Mouse (Mus musculus) NIH3T3 (cell line): ENCODE data around the gene Atf5.

Experiments used
- DNase-seq: peaks from one replicate; pipeline ENCODE4 v3.0.0-alpha.2; 2012; ENCODE audit warnings: low read depth

Atf5 gene

GRCm38 (mm10) chr7:44820525-44820924, 4.1 kb upstream of the Atf5 start:
- DNase-seq, result no peak

DNA sequence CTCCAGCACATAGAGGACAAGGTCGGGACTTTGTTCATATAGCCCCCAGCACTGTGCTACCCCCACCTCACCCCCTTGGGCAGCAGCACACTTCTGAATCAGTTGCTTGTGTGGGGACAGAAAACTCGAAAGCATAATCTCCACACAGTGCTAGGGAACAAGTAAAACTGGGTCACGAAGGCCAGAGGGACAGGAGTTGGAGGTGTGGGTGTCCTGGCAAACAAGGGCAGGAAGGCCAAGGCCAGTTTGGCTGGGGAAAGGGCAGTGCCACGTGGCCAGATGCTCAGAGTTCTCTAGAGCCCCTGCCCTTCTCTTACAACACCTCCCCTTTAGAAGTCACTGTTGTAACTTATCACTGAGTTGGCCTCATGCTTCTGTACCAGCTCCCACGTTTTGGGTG, 3.4 kb upstream of the Atf5 start:
- DNase-seq, result no peak

GRCm38 (mm10) chr7:44819391-44819790, 2.9 kb upstream of the Atf5 start:
- DNase-seq, result no peak

DNA sequence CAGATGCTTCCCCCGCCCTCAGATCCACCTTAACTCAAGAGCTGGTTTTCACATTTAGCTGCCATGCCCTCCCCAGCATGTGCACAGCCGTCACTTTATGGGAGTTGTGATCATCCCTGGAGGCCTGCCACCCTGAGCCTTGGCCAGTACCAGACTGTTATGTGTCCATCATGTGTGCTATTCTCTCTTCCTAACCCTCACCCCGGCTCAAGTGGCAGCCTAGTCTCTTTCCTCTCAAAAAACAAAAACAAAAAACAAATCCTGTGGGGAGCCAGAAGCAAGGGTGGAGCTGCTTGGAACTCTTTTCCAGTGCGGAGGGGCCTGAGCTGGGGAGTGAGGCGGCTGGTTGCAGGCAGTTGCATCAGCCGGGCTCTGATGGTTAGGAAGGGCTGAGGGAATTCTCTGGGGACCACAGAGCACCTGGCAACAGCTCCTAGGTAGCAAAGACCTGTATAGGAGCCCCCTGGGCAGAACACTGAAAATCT, 2.3 kb upstream of the Atf5 start:
- peak; percentile 89 for DNase-seq

DNA sequence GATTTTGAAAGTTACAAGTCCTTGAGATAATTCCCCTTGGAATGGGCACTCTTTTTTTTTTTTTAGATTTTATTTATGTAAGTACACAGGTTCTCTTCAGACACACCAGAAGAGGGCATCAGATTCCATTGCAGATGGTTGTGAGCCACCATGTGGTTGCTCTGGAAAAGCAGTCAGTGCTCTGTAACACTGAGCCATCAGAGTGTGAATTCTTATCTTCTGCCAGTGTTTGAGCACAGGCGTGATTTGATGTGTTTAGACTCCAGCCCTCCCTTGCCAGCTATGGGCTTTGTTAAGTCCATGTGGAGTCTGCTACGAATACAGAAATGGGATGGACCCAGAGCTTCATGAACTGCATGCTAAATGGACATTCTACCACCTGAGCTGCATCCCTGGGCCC, 1.7 kb upstream of the Atf5 start:
- peak; percentile 77 for DNase-seq

DNA sequence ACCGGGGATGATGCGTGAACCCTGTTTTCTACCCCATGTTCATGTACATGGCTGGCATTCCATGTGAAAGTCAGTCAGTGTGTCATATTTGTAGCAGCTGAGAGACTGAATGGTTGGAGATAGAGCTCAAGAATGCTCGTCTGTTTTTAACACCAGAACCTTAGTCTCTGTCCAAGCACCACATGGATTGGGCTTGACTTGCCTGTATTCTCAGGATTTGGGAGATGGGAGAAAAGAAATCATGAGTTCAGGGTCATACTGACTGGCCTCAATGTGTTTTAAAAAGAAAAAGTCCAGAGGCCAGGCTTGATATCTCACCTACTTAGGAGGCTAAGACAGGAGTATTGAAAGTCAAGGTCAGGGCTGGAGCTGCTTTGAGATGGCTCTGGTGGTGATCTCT, 983 bp upstream of the Atf5 start:
- peak; percentile 34 for DNase-seq

DNA sequence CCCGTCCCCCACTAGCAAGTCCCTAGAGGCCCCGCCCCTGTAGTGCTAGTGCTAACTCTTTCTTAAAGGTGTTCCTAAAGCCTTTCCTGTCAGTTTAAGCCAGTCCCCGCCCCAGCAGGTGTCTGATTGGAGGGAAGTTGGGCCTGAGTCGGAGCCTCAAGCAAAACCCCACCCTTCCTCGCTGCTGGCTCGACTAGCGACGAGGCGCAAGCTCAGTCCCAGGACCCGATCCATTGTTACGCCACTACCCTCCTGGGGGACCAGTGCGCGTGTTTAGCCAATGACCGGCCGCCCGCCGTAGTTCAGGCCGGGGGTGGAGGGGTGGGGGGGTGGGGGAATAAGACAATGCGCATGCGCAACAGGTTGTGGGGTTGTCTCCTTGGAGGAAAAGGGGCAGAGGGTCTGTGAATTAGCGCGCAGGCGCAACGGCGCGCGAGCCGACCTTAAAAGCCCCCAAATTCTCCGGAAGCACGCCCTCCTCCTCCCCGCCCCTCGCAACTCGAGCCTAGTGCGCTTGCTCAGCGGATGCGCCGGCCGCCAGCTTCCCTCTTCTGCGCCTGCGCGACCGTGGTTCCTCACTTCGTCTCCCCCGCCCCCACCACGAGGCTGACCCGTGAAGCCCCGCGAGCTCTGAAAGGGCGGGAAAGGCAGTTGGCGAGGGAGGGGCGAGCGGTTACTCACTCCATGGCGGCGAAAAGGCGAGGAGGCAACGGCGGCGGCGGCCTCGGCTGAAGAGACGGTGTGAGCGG, 563 bp downstream of the Atf5 start, which contains the start of the genes Nup62 and Il4i1:
Nup62 (plus strand) TSS at position 368 of the 749 bp plus-strand sequence.
Il4i1 (plus strand) TSS at position 667 of the 749 bp plus-strand sequence.
- DNase-seq, result peak; percentile 99

DNA sequence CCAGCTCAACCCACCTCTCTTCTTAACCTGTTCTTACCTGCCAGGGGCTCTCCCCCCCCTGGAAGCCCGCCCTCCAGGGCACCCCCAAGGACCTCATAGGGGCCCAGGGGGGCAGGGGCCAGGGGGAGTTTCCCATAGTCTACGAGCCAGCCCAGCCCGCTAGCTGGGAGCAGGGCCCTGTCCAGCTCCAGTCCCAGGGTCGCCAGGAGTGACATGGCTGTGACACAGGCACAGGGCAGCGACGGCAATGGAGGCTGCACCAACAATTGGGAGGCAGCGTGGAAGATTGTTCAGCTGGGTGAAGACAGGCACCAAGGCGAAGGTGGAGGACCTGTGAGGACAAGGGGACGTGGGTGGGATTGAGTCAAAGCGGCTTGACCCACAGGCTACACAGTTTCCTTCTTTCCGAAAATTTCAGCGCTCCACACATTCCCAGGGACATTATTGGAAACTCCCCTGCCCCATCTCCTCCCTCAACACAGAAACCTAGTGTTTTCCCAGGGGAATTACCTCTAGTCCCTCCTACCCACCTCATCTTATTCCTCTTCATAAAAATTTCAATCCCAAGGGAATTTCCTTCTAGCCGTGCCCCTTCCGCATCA, 1.4 kb downstream of the Atf5 start:
- no peak for DNase-seq

DNA sequence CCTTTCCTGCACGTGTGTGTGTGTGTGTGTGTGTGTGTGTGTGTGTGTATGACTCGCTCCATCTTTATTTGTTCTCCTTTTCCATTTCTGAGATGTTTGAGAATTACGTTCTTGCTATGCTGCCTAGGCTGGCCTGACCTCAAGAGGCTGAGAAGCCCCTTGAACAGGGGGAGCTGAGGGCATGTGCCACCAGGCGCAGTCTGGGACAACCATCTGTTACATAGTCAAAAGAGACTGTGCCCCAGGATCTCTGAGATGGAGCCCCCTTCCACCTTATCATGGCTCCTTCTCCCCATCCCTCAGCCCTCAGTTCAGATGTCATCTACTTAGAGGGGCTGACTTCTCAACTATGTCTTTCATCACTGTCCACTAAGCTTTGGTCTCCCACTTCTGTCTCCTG, 2.0 kb downstream of the Atf5 start:
- peak; percentile 37 for DNase-seq

DNA sequence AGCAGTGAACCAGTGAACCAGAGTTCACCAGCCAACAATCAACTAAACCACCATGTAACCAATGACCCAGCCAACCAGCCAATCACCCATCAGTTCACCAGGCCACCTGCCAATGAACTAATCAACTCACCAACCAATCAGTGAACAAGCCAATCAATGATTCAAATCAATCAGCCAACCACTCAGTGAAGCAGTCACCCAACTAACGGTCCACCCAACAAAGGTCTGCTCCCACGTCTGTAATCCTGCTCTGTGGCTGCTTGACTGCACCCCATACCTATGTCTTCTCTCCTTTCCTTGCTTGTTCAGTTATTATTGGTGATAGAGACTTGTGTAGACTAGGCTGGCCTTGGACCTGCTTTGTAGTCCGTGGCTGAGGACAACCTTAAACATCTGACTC, 2.5 kb downstream of the Atf5 start:
- DNase-seq, result no peak

- no peak for DNase-seq
These were observed 3.7 kb downstream of the Atf5 start for GRCm38 (mm10) chr7:44812651-44813325.

DNA sequence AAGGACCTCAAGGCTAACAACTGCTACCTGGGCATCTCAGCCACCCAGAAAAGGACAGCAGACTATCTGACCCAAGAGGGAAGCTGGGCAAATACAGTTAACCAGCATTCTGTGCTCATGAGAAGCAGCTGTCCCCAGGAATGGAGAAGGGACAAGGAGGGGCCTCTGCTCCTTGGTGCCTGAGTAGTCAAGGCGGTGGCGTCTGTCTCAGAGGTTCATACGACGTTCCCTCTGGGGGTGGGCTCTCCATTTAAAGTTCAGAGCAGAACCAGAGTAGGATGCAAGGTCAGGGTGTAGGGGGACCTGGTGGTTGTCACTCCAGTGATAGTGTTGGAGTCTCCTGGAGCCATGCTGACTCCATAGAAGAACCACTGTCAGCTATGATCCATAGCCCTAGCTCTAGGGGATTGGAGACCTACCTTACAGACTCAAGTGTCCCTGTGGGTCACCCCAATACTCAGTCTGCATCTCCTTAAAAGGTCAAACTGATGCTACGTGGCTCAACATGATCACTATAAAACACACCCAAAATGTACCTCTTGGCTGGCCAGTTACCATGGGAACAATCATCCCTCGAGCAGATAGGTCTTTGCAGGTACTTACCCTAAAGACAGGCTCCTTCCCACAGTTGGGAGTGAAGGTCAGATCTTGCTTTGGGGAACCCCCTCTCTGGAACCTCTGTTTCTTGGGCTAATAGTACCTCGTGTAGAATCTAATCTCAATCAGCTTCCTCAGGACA, 5.5 kb downstream of the Atf5 start:
- no peak for DNase-seq

- no peak for DNase-seq
These were observed 6.1 kb downstream of the Atf5 start for GRCm38 (mm10) chr7:44810365-44810764.

DNA sequence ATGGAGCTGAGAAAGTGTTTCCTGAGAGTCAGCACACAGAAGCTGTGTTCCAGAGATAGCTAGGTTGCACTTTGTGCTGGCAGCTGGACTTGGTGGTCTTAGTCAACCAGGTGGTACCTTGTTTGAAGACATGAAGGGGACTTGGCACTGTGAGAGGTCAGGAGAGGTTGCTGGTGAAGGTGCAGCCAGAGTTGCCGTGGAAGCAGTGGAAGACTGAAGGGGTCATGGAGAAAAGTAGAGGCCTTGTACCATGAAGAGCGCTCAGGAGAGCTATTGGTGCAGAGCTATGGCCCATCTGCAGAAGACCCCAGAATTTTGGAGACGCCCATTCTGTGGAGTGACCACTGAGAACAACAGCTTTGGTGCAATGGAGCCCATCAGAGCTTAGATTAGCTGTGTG, 7.0 kb downstream of the Atf5 start:
- DNase-seq, result no peak

- DNase-seq, result no peak
These were observed 7.5 kb downstream of the Atf5 start for GRCm38 (mm10) chr7:44808927-44809326.

DNA sequence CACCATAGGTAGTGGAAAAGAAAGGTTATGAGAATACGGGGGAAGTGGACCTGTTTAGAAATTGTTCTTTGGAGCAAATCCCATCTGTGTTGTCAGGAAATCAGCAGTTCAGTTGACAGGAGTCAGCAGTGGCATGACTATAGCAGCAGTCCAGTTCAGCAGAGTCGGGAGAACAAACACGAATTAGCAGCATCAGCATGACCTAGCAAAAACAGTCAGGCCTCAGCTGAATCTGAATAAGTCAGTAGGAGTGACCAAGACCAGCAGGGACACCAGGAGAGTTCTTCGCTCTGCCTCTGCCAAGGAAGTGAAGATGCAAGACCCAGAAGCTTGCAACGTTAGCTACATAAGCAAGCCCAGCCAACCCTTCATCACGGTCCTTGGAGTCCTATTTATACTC, 23.7 kb downstream of the Atf5 start:
- no peak for DNase-seq

GRCm38 (mm10) chr7:44790066-44790465, 26.4 kb downstream of the Atf5 start:
- DNase-seq, result no peak

DNA sequence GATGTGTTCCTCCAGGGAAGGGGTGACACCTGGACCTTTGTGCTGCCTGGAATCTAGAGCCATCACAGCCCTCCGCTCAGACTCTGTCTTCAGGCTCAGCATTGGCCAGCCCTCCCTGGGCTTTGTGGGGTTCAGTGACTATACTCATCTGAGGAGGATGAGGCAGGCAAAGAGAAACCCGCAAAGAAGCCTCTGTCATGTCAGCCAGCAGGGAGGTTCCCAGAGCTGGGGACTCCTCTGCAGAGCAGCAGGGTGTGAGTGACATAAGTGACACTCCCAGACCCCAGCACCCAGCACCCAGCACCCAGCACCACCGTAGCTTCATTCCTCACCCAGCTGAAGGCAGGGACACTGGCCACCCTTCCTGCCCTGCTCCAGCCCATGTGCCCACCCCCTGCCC, 26.9 kb downstream of the Atf5 start:
- DNase-seq, result no peak

DNA sequence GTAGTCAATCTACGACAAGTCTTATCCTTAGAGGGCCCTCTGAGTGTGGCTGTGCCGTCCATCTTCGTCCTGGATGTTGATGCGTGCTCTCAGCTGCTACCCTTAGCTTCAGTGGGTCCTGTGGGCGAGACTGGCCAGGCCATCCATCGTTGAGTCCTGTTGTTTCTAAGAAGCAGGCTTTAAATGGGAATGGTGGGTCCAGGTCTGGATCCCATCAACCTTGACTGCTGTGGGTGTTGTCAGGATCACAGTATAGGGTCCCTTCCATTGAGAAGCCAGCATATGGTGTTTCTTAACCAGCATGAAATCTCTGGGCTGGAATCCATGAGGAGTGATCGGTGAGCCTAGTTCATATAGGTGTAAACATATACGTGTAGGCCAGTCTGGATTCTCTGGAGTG, 36.4 kb downstream of the Atf5 start:
- no peak for DNase-seq

DNA sequence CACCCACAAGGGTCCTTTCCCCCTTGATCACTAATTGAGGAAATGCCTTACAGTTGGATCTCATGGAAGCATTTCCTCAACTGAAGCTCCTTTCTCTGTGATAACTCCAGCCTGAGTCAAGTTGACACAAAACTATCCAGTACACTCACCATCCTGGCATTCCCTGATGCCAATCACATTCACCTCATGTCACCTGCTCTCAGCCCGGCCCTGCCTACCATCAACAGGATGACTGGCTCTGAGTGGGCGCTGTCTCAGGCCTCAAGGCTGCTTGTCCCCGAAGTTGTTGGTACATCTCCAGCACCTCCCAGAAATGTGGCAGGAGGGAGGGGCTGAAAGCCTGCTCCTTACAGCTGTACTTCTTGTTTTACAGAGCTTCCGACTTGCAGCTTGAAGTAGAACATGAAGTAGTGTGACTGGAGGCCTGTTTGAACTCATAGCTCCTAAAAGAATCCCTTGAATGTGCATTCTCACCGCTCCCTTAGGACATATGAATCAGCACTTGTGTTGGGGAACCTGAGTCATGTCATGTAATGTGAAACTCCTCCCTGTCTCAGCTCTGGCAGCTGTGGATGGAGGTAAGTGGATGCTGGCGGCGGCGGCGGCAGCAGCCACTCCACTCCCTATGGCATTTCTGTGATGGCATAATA, 39.5 kb downstream of the Atf5 start:
- peak; percentile 90 for DNase-seq

- no peak for DNase-seq
These were observed 43.8 kb downstream of the Atf5 start for GRCm38 (mm10) chr7:44772591-44773204.
